Mouse (Mus musculus) brain, adult 2 months (tissue): Measurements from ENCODE around the gene Larp1.

Source experiments
- DNase-seq: peaks from one replicate; pipeline ENCODE4 v3.0.0; 2011; ENCODE audit warnings: low read depth, low spot score

The Larp1 gene

GRCm38 (mm10) chr11:58003126-58003525 is 5.7 kb upstream of the Larp1 start:
- DNase-seq, result no peak

GRCm38 (mm10) chr11:58003734-58004133 is 5.1 kb upstream of the Larp1 start:
- DNase-seq, result no peak

GRCm38 (mm10) chr11:58005110-58005509 is 3.8 kb upstream of the Larp1 start:
- DNase-seq, result no peak

GRCm38 (mm10) chr11:58008013-58008412 is 851 bp upstream of the Larp1 start:
- no peak for DNase-seq

GRCm38 (mm10) chr11:58008437-58009050 is 320 bp upstream of the Larp1 start:
- DNase-seq, result peak; percentile 96

- peak; percentile 76 for DNase-seq
Measured at GRCm38 (mm10) chr11:58009516-58010141, 765 bp downstream of the Larp1 start.

GRCm38 (mm10) chr11:58010226-58010781 is 1.4 kb downstream of the Larp1 start:
- DNase-seq, result peak; percentile 36

- DNase-seq, result no peak
Measured at GRCm38 (mm10) chr11:58010930-58011329, 2.1 kb downstream of the Larp1 start.

- DNase-seq, result no peak
Measured at GRCm38 (mm10) chr11:58011813-58012212, 2.9 kb downstream of the Larp1 start.

GRCm38 (mm10) chr11:58012674-58013073 is 3.8 kb downstream of the Larp1 start:
- no peak for DNase-seq

GRCm38 (mm10) chr11:58013100-58013499 is 4.2 kb downstream of the Larp1 start:
- DNase-seq, result no peak

GRCm38 (mm10) chr11:58014604-58015003 is 5.7 kb downstream of the Larp1 start:
- no peak for DNase-seq

- DNase-seq, result no peak
Measured at GRCm38 (mm10) chr11:58015339-58015738, 6.5 kb downstream of the Larp1 start.

GRCm38 (mm10) chr11:58016371-58016770 is 7.5 kb downstream of the Larp1 start:
- DNase-seq, result peak; percentile 56

GRCm38 (mm10) chr11:58017422-58017821 is 8.6 kb downstream of the Larp1 start:
- DNase-seq, result no peak

GRCm38 (mm10) chr11:58018287-58018686 is 9.4 kb downstream of the Larp1 start:
- DNase-seq, result peak; percentile 79

- DNase-seq, result no peak
Measured at GRCm38 (mm10) chr11:58018701-58019100, 9.8 kb downstream of the Larp1 start.

- peak; percentile 36 for DNase-seq
Measured at GRCm38 (mm10) chr11:58021095-58021494, 12.2 kb downstream of the Larp1 start.

GRCm38 (mm10) chr11:58021618-58022017 is 12.8 kb downstream of the Larp1 start:
- DNase-seq, result no peak

GRCm38 (mm10) chr11:58024271-58024670 is 15.4 kb downstream of the Larp1 start:
- DNase-seq, result no peak

- peak; percentile 48 for DNase-seq
Measured at GRCm38 (mm10) chr11:58024671-58025070, 15.8 kb downstream of the Larp1 start.

GRCm38 (mm10) chr11:58025881-58026280 is 17.0 kb downstream of the Larp1 start:
- DNase-seq, result no peak

- no peak for DNase-seq
Measured at GRCm38 (mm10) chr11:58026337-58026736, 17.5 kb downstream of the Larp1 start.
